Mouse (Mus musculus): ENCODE data around the gene Birc7.

- TF ChIP-seq POLR2A (IDR thresholded peaks at IDR 0.05; ENCODE audit: low read depth, low read length), result no peak
- TF ChIP-seq CTCF (IDR thresholded peaks at IDR 0.05; ENCODE audit: extremely low read depth, insufficient read length, insufficient replicate concordance, low read depth, low read length), result no peak
These were observed 12.9 kb upstream of the Birc7 start for GRCm38 (mm10) chr2:180915886-180916433.
